Mouse (Mus musculus) neural tube, embryonic 14.5 days (tissue): ENCODE data around the gene Acaca. TPM values are rescaled to one million over a fixed set of nuclear protein-coding genes. Genes with fewer than 3 reads are reported as not detected.
"Not testable (repeated sequence)": the region's sequence is repeated elsewhere in the genome, so short reads cannot be mapped to it uniquely, and the experiment has no call there.

Source experiments
- ATAC-seq: fragments of 200-750 bp; cut with Nextera tagmentation; 2 replicates; pipeline ENCODE4 v1.8.0; 2017; ENCODE audit warnings: low read depth, mild to moderate bottlenecking, moderate TSS enrichment, moderate library complexity
- H3K27ac ChIP-seq: fragments of 300-500 bp; sonication (generic); 2 replicates; pipeline ENCODE4 v1.5.1; 2014; ENCODE audit warnings: low read depth, mild to moderate bottlenecking, control low read depth, low read length, moderate library complexity, mixed read lengths
- H3K27me3 ChIP-seq: fragments of 300-500 bp; sonication (generic); 2 replicates; pipeline ENCODE4 v1.6.1; 2014; ENCODE audit warnings: low read length; ENCODE audit not compliant: control insufficient read depth, insufficient read depth
- H3K36me3 ChIP-seq: fragments of 300-500 bp; sonication (generic); 2 replicates; pipeline ENCODE4 v1.6.1; 2014; ENCODE audit warnings: low read length, mixed read lengths; ENCODE audit not compliant: control insufficient read depth, insufficient read depth
- H3K4me1 ChIP-seq: fragments of 300-500 bp; sonication (generic); 2 replicates; pipeline ENCODE4 v1.6.1; 2014; ENCODE audit warnings: low read length; ENCODE audit not compliant: control insufficient read depth, insufficient read depth
- H3K4me2 ChIP-seq: fragments of 300-500 bp; sonication (generic); 2 replicates; pipeline ENCODE4 v1.6.1; 2014; ENCODE audit warnings: mild to moderate bottlenecking, low read depth, low read length, control low read depth
- H3K4me3 ChIP-seq: fragments of 300-500 bp; sonication (generic); 2 replicates; pipeline ENCODE4 v1.5.1; 2014; ENCODE audit warnings: low read depth, low read length, control low read depth, mixed read lengths
- H3K9ac ChIP-seq: fragments of 300-500 bp; sonication (generic); replicated peaks from 2 replicates; pipeline ENCODE4 v1.6.1; 2014; ENCODE audit warnings: low read depth, mild to moderate bottlenecking, control low read depth, low read length, mixed read lengths
- H3K9me3 ChIP-seq: fragments of 300-500 bp; sonication (generic); 2 replicates; pipeline ENCODE4 v1.6.1; 2016; ENCODE audit warnings: low read length; ENCODE audit not compliant: control insufficient read depth
- WGBS: fragments of 180-500 bp; shearing (Covaris S2); extraction: QIAGEN DNeasy Blood & Tissue Kit; methylation state at CpG from one replicate; pipeline ENCODE4 v1.1.7; 2014; 5-methylcytosine and 5-hydroxymethylcytosine counted together
- polyA plus RNA-seq: library from polyadenylated mRNA; unstranded; fragments of >200 nt; fragmentation: Nextera tagmentation; extraction: Ambion mirVana; gene quantifications from 2 replicates; pipeline ENCODE4 v1.2.1, GENCODE M21; 2014

Gene Acaca
- polyA plus RNA-seq, 1 experiment from 2014 or later, result 38.8 TPM

DNA sequence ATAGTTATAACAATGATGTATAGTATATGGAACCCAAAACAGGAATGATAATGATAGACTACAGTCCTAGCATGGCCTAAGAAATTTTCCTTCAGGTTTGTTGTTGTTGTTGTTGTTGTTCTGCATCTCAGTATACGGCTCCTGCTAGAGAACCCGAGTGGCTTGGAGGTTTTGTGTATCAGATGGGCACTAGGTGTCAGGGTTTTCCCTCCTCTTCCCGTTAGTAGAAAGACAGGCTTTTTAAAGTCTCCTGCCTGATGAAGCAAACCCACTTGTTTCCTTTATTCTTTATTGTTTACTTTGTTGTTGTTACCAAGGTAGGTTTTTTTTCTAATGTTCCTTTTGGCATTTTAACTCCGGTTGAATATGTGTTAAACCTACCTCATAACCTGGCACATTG is 197.6 kb downstream of the Acaca start:
- no peak overlapping the region for H3K4me3 ChIP-seq
- H3K4me1 ChIP-seq, result peaks cover 10% of the 10 kb centered on the region
- ATAC-seq, result no peak
- H3K9ac ChIP-seq, result no peak overlapping the region
- H3K27me3 ChIP-seq, result no peaks in the 10 kb centered on the region
- H3K9me3 ChIP-seq, result no peaks in the 10 kb centered on the region
- no peak overlapping the region for H3K27ac ChIP-seq
- H3K36me3 ChIP-seq, result no peaks in the 10 kb centered on the region
- 76% methylated on average over 4 of the region's 4 CpGs for WGBS
- H3K4me2 ChIP-seq, result no peak overlapping the region

DNA sequence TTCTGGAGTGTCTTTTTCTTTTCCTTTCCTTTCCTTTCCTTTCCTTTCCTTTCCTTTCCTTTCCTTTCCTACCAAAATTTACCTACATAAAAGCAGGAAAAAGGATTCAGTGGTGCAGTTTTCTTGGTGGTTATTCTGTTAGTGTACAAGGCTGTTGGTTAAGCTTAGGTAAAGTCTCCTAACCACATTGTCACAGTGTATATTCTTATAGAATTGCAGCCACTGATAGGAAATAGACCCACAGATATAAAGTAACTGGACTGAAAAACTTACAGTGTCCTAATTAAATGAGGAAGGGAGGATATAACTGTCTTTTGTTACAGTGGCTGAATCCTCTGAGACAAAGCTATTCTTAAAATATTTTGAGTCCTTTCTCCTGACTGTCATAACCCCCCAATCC is 202.9 kb downstream of the Acaca start:
- no peak for ATAC-seq
- no peak overlapping the region for H3K27ac ChIP-seq
- H3K27me3 ChIP-seq, result no peaks in the 10 kb centered on the region
- H3K9me3 ChIP-seq, result no peaks in the 10 kb centered on the region
- no peak overlapping the region for H3K4me2 ChIP-seq
- H3K9ac ChIP-seq, result no peak overlapping the region
- H3K36me3 ChIP-seq, result no peaks in the 10 kb centered on the region
- H3K4me3 ChIP-seq, result no peak overlapping the region
- H3K4me1 ChIP-seq, result no peaks in the 10 kb centered on the region

DNA sequence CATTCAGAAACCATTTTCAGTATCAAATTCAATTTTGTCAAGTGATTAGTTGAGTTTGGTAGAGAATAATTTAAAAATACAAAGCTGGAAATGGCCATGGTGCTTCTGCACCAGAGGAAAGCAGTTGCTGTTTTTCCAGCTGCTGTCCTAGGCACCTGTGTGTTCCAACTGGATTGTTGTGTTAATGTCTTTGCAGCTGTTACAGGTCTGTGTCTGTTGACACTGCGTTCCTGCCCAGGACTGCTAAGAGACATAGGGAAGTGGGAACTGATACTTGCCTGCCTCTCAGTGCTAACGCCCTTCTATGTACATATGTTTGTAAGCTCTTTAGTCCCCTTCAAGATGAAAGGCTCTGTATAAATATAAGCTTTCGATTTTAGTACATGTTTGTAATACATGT is 203.4 kb downstream of the Acaca start:
- H3K27me3 ChIP-seq, result no peaks in the 10 kb centered on the region
- no peaks in the 10 kb centered on the region for H3K9me3 ChIP-seq
- 86% methylated on average over 3 of the region's 3 CpGs for WGBS
- ATAC-seq, result no peak
- no peaks in the 10 kb centered on the region for H3K4me1 ChIP-seq
- no peak overlapping the region for H3K4me2 ChIP-seq
- no peak overlapping the region for H3K4me3 ChIP-seq
- no peak overlapping the region for H3K9ac ChIP-seq
- H3K36me3 ChIP-seq, result no peaks in the 10 kb centered on the region
- no peak overlapping the region for H3K27ac ChIP-seq

DNA sequence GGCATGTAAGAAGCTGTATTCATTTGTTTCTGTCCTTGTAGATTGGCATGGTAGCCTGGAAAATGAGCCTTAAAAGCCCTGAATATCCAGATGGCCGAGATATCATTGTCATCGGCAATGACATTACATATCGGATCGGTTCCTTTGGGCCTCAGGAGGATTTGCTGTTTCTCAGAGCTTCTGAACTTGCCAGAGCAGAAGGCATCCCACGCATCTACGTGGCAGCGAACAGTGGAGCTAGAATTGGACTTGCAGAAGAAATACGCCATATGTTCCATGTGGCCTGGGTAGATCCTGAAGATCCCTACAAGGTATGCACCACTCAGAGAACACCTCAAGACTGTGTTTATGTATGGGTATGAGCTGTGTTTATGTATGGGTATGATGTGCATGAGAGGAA is 208.8 kb downstream of the Acaca start:
- H3K36me3 ChIP-seq, ATAC-seq, H3K9ac ChIP-seq, H3K9me3 ChIP-seq, H3K4me2 ChIP-seq, H3K27ac ChIP-seq, H3K4me3 ChIP-seq, H3K27me3 ChIP-seq, H3K4me1 ChIP-seq: not testable (repeated sequence)
- WGBS, result 96% methylated on average over 5 of the region's 8 CpGs

DNA sequence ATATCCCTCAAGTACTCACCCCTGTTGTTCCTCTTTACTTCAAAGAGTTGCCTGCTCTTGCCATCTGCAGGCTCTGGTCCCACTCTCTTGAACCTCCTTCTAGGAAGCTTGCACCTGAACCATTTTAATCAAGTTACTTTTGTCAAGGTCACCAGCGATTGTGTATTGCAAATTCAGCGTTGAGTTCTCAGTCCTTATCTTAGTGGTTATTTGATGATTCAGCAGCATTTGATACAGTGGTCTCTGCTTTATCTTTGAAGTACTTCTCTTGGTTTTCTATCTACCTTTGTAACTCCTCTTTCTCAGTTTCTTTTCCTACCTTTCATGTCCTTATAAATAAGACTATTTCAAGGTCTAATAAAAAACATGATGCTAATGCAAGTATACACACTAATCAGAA is 211.2 kb downstream of the Acaca start:
- H3K27ac ChIP-seq, result no peak overlapping the region
- no peaks in the 10 kb centered on the region for H3K4me1 ChIP-seq
- ATAC-seq, result no peak
- no peaks in the 10 kb centered on the region for H3K9me3 ChIP-seq
- no peaks in the 10 kb centered on the region for H3K27me3 ChIP-seq
- no peak overlapping the region for H3K4me3 ChIP-seq
- no peak overlapping the region for H3K4me2 ChIP-seq
- H3K9ac ChIP-seq, result no peak overlapping the region
- peaks cover 3% of the 10 kb centered on the region; the same call in 1 of the 2 replicates for H3K36me3 ChIP-seq
- WGBS, result 92% methylated on average over 2 of the region's 2 CpGs

DNA sequence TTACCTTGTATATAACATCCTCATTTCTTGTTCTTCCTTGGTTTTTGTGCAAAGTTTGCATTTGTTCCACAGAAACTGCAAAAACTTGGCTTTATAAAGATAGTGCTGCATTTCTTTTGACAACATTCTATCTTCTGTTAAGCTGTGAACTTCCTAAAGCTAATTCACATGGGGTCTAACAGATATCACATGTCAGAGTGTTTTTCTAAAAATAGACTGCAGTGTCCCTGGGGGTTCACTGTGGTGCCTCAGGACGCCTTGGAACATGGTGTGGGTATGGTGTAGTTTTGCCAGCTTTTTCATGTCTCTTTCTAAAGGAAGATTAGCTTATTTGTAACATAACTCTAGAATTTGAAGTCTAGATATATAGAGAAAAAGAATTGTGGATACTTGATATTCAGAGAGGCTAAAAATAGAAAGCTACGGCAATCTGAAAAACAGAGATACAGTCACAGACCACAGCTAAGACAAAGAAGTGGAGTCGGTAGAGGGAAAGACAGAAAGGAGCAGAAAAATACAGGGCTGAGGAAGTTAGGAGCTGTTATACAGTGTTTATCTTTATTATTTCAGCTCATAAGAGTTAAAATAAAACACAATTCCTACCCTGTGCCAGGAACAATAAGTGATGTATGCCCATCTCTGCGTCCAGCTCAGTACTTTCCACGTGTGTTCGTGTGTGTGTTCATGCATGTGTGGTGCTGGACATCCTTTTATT is 215.2 kb downstream of the Acaca start:
- H3K4me3 ChIP-seq, result no peak overlapping the region
- 83% methylated on average over 6 of the region's 6 CpGs for WGBS
- no peak for ATAC-seq
- H3K27ac ChIP-seq, result no peak overlapping the region
- H3K4me1 ChIP-seq, result peaks cover 6% of the 10 kb centered on the region; the same call in 1 of the 2 replicates
- no peaks in the 10 kb centered on the region for H3K36me3 ChIP-seq
- H3K4me2 ChIP-seq, result no peak overlapping the region
- H3K27me3 ChIP-seq, result no peaks in the 10 kb centered on the region
- no peaks in the 10 kb centered on the region for H3K9me3 ChIP-seq
- H3K9ac ChIP-seq, result no peak overlapping the region

DNA sequence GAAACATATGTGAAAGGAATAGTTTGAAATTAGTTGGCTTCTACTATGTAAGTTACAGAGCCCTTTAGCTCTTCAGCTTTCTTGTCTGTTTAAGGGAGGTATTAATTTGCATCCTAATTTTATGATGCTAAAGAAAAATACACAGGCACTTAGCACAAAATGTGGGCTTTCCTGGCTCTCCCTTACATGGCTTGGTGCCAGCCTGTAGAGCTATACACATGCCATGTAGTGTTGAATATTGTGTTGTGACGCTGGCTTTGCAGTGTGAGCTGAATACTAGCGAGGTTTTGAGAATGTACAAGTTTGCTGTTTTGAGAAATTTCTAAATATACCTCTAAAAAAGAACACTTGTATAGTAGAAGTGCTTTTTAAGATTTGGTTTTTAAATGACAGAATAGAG is 218.3 kb downstream of the Acaca start:
- Histone ChIP-seq H3K27ac (no peak overlapping the region), H3K4me2 (no peak overlapping the region), H3K9ac (no peak overlapping the region), H3K27me3 (no peaks in the 10 kb centered on the region), H3K36me3 (no peaks in the 10 kb centered on the region), H3K4me1 (peaks cover 12% of the 10 kb centered on the region), H3K9me3 (no peaks in the 10 kb centered on the region), H3K4me3 (no peak overlapping the region)
- ATAC-seq, result no peak
- WGBS, result 55% methylated on average over 2 of the region's 2 CpGs

DNA sequence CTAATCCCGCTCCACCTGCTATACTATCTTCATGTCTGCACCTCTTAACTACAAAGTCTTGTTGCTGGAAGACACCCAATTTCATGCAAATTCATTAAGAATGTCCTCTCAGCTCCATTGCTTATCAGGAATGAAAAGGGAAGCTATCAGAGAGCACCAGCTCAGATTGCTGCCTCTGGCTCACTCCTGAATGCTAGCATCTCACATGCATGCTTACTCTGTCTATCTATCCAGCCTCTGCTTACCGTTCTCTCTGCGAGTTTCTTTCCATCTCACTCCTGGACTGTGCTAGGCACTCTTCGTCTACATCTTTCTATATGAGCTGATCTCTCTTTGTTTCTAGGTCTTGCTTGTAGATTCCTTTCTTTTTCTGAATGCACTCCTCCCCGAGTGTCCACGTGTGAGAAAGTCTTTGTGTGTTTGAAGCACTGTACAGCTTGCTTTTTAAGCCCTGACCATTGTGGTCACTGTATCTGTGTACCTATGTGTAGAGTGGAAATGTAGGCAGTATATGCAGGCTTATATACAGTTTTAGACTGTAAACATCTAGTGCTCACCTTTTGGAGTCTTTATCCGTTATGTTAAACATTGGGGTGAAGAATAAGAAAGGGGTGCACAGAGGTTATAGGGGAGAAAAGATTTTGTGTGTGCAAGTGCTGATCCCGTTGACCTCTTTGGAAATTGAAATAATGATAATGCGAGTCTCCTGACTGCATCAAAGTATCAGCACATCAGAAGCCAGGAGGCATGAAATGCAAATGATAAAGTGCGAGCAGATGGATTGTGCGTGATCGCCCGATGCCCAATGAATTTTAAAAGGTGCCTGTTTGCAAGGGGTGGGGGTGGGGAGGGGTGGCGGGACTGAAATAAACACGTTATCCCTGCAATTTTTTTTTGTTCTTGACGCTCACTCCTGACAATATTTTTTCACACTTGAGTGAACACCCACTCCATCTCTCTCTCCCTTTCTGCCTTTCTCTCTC is 219.7 kb downstream of the Acaca start:
- H3K36me3 ChIP-seq, result no peaks in the 10 kb centered on the region
- no peaks in the 10 kb centered on the region for H3K9me3 ChIP-seq
- no peaks in the 10 kb centered on the region for H3K27me3 ChIP-seq
- 36% methylated on average over 16 of the region's 16 CpGs for WGBS
- peaks cover 12% of the 10 kb centered on the region for H3K4me1 ChIP-seq
- peak overlapping the region; percentile 23; the same call in 1 of the 2 replicates for H3K4me2 ChIP-seq
- ATAC-seq, result no peak
- H3K27ac ChIP-seq, result peak overlapping the region; percentile 28; the same call in 1 of the 2 replicates
- H3K4me3 ChIP-seq, result no peak overlapping the region
- no peak overlapping the region for H3K9ac ChIP-seq

DNA sequence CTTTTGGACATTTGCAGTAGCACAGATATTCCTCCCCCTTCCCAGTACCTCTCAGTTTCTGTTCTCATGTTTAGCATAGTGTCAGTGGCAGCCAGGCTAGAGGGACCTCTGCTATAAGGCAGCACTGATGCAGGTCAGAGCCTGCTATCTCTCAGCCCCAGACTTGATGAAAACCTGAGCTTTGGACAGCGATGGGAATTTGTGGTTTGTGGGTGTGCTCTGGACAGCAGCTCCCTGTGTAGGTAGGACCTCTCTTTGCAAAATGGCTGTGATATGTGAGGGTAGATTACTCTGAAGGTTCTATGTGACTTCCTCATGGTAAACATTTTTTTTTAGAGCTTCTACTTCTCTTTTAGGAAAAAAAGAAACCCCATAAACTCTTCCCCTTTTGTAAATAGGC is 221.7 kb downstream of the Acaca start:
- Histone ChIP-seq H3K4me3 (no peak overlapping the region), H3K4me1 (peaks cover 12% of the 10 kb centered on the region), H3K36me3 (no peaks in the 10 kb centered on the region), H3K9ac (no peak overlapping the region), H3K4me2 (no peak overlapping the region), H3K9me3 (no peaks in the 10 kb centered on the region), H3K27me3 (no peaks in the 10 kb centered on the region), H3K27ac (no peak overlapping the region)
- no peak for ATAC-seq
- 100% methylated on average over 1 of the region's 1 CpGs for WGBS
